Mouse (Mus musculus): ENCODE measurements around the gene Fam185a. TPM values are rescaled to one million over a fixed set of nuclear protein-coding genes. Genes with fewer than 3 reads are reported as not detected.

Fam185a gene
- polyA plus RNA-seq, 1 experiment from 2014 or later = 5.7 TPM

DNA sequence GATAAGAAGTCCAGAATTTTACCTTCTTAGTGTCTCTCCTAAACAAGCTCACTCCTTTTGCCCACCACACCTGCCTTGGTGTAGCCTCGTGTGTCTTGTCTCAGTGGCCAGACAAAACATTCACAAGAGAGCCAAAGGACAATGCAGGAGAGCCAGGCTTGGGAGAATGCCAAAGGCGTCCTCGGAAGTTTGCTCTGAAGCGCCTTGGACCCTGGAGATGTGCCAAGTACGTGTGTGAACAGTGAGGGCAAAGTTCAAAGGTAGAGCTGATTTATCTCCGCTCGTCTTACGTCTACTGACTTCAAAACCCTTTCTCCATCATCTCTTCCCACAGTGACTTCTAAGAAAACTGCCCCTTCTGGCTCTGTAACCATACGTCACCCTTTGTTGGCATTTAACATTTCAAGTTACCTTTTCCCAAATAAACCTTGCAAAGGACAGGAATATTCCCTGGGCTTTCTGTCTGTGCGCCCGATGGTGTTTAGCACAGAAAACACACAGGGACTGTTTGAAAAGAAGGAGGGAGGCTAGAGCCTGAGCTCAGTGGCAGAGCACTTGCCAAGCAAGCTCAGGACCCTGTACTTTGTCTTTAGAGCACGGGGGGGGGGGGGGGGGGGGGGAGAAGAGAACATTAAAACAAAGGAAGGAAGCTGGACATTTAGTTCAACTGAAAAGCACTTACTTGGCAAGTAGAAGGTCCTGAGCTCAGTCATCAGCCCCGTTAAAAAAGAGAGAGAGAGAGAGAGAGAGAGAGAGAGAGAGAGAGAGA is 33.0 kb upstream of the Fam185a start:
- no peak overlapping the region for H3K4me2 ChIP-seq (replicated peaks)
- H3K9ac ChIP-seq = no peak overlapping the region
- 65% methylated on average over 12 of the region's 13 CpGs for WGBS
- H3K9me3 ChIP-seq = no peaks in the 10 kb centered on the region
- H3K4me3 ChIP-seq = no peak overlapping the region
- no peak overlapping the region for H3K27ac ChIP-seq
- H3K4me1 ChIP-seq = no peaks in the 10 kb centered on the region
- H3K36me3 ChIP-seq = no peaks in the 10 kb centered on the region
- ATAC-seq (ENCODE audit: insufficient number of reproducible peaks, insufficient read depth, low FRiP score, low TSS enrichment) = no peak
- no peaks in the 10 kb centered on the region for H3K27me3 ChIP-seq

DNA sequence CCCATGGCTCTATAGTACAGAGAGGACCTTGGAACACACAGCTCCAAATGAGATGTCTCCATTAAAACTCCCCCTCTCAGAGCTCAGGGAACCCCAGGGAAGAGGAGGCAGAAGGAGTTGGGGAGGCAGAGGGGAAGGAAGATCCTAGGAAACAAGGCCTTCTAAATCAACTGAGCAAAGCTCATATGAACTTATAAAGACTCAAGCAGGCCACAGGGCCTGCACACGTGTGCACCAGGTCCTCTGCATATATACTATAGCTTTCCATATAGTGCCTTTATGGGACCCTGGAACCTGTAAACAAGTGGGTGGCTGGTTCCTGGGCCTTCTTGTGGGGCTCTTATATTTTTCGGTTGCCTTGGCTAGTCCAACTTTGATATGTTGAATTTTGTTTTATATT is 30.2 kb upstream of the Fam185a start:
- Histone ChIP-seq H3K9ac (no peak overlapping the region), H3K27me3 (no peaks in the 10 kb centered on the region), H3K4me2 (replicated peaks) (no peak overlapping the region), H3K4me3 (no peak overlapping the region), H3K36me3 (no peaks in the 10 kb centered on the region), H3K4me1 (no peaks in the 10 kb centered on the region), H3K9me3 (no peaks in the 10 kb centered on the region), H3K27ac (no peak overlapping the region)
- no peak for ATAC-seq (ENCODE audit: insufficient number of reproducible peaks, insufficient read depth, low FRiP score, low TSS enrichment)
- WGBS = 86% methylated on average over 2 of the region's 2 CpGs

DNA sequence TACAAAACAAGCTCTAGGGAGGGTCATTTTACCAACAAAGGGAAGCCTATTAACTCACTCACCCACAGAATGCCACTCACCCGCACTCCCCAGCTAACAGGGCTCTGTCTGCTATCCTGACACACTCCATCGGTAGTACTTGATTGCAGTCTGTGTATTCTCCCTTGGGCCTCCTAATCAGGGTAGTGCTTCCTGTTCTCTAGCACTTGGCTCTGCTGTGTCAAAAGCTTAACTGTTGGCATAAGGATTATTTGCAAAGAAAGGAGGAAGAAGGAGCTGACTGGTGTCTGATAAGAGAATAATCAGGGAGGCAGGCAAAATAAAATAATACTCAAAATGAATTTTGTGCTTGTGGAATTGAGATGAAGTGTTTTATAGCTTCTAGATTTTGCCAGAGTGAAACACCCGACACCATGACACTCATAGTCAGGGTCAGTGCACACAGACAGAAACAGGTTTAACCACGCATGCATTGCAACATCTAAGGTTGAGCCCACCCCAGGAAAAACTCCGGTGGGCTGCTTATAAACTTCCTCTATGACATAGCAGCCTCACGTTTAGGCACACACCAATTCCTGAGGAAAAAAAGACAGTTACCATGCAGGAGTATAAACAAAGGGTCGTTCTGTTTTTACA is 29.4 kb upstream of the Fam185a start:
- Histone ChIP-seq H3K27me3 (no peaks in the 10 kb centered on the region), H3K9ac (no peak overlapping the region), H3K36me3 (no peaks in the 10 kb centered on the region), H3K4me2 (replicated peaks) (no peak overlapping the region), H3K9me3 (no peaks in the 10 kb centered on the region), H3K27ac (no peak overlapping the region), H3K4me3 (no peak overlapping the region), H3K4me1 (no peaks in the 10 kb centered on the region)
- WGBS = 45% methylated on average over 7 of the region's 7 CpGs
- no peak for ATAC-seq (ENCODE audit: insufficient number of reproducible peaks, insufficient read depth, low FRiP score, low TSS enrichment)

DNA sequence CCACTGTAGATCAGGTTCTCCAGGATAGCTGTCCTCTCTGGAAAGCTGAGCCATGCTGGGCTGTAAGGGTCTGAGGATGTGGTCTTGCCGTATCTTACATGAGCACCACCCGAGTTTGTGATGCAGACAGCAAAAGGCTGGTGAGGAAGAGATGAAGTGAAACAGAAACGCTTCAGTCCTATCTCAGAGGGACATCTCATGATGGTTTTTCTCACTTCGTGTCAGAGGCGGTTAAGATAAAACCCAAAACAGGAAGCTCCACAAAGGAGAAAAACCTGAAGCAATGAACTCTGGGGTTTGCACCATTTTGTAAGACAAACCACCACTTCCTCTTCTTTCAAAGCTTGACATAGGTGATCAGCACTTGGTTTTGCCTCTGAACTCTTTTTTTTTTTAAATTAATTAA is 13.5 kb upstream of the Fam185a start:
- H3K4me3 ChIP-seq = no peak overlapping the region
- no peak overlapping the region for H3K27ac ChIP-seq
- H3K4me2 ChIP-seq (replicated peaks) = no peak overlapping the region
- no peaks in the 10 kb centered on the region for H3K4me1 ChIP-seq
- no peaks in the 10 kb centered on the region for H3K27me3 ChIP-seq
- ATAC-seq (ENCODE audit: insufficient number of reproducible peaks, insufficient read depth, low FRiP score, low TSS enrichment) = no peak
- 84% methylated on average over 5 of the region's 5 CpGs for WGBS
- no peak overlapping the region for H3K9ac ChIP-seq
- no peaks in the 10 kb centered on the region for H3K9me3 ChIP-seq
- H3K36me3 ChIP-seq = no peaks in the 10 kb centered on the region

DNA sequence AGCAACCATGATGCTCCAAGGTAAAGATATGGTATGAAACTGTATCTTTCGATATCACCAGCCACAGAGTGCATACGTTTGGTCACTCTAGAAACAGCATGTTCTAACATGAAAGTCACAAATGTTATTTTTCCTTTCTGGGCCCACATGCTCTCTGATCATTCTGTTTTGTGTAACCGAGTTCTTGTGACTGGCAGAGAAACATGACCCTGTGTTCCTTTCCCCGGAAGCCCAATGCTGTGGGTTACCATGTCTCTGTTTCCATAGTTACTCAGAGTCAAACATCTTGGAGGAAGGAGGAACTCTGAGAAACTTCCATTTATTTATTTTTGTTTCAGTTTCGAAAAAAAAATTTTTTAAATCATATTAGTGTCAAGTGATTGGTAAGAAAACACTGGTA is 12.7 kb upstream of the Fam185a start:
- no peaks in the 10 kb centered on the region for H3K9me3 ChIP-seq
- H3K4me2 ChIP-seq (replicated peaks) = no peak overlapping the region
- no peaks in the 10 kb centered on the region for H3K36me3 ChIP-seq
- no peaks in the 10 kb centered on the region for H3K4me1 ChIP-seq
- ATAC-seq (ENCODE audit: insufficient number of reproducible peaks, insufficient read depth, low FRiP score, low TSS enrichment) = no peak
- 61% methylated on average over 5 of the region's 5 CpGs for WGBS
- H3K4me3 ChIP-seq = no peak overlapping the region
- no peaks in the 10 kb centered on the region for H3K27me3 ChIP-seq
- no peak overlapping the region for H3K27ac ChIP-seq
- no peak overlapping the region for H3K9ac ChIP-seq

DNA sequence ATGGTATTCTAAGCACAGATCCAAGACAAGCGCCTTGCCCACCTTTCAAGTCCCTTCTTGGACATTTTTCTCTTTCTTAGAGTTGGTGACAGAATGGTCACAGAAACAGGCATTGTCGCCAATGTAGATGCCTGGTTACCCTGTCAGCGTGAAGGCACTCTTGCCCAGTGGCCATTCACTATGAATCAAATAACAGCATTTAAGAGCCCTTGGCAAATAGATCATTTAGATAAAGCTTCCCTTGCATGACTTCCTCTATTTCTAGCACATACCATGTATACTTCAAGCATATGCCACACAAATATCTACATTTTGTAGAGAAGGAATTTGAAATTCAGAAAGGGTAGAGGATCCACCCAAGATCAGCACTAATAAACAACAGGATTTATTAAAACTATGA is 11.4 kb upstream of the Fam185a start:
- 88% methylated on average over 3 of the region's 3 CpGs for WGBS
- no peaks in the 10 kb centered on the region for H3K9me3 ChIP-seq
- no peaks in the 10 kb centered on the region for H3K4me1 ChIP-seq
- no peak for ATAC-seq (ENCODE audit: insufficient number of reproducible peaks, insufficient read depth, low FRiP score, low TSS enrichment)
- H3K4me2 ChIP-seq (replicated peaks) = no peak overlapping the region
- H3K27me3 ChIP-seq = no peaks in the 10 kb centered on the region
- no peak overlapping the region for H3K27ac ChIP-seq
- no peak overlapping the region for H3K4me3 ChIP-seq
- H3K36me3 ChIP-seq = no peaks in the 10 kb centered on the region
- H3K9ac ChIP-seq = no peak overlapping the region

DNA sequence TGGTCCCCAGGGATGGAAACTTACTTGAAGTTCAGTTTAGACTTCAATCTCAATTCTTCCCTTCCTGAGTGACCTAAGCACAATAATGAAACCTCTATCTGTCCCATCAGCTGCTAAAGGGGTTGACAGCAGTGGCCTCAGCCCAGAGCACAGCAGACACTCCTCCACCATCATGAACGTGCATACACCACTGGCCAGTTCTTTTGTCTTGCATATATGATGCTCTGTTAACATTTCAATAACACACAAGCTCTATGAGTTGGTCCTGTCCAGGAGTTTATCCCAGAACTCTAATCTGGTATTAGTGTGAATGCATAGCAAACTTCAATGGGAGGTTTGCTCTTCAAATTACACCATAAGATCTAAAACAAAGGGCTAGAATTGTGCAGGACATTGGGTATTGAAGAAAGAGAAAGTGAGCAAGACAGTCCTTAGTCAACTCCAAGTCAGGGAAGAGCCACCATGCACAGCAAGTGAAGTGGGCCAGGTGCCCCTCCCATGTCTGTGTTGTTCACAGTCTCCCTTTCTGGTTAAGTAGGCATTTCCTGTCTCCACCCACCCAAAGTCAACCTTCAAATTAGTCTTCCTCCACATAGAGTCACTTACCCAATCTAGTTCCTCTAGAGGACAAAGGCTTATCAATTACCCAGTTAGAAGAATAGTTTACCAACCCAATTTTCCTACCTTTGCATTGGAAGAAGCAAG is 10.5 kb upstream of the Fam185a start:
- 73% methylated on average over 1 of the region's 1 CpGs for WGBS
- Histone ChIP-seq H3K27me3 (no peaks in the 10 kb centered on the region), H3K4me3 (no peak overlapping the region), H3K9me3 (no peaks in the 10 kb centered on the region), H3K27ac (no peak overlapping the region), H3K36me3 (no peaks in the 10 kb centered on the region), H3K9ac (no peak overlapping the region), H3K4me1 (no peaks in the 10 kb centered on the region), H3K4me2 (replicated peaks) (no peak overlapping the region)
- ATAC-seq (ENCODE audit: insufficient number of reproducible peaks, insufficient read depth, low FRiP score, low TSS enrichment) = no peak

DNA sequence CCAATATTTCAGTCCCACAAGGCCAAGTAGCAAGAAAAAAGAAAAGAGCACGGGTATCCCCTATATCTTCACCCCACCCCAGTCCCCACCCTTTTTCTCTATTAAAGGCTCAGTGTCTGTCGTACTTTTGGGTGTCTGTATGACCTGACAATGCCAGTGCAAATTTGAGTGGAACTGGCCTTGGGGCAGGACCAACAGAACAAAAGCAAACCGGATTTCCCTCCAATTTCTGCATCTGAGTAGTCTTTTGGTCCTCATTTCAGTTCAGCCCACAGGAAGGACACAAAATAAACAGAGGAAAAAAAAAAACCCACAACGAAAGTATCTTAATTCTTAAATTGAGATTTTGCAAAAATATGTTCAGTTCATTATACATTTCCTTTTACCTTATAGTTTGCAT is 6.1 kb upstream of the Fam185a start:
- no peaks in the 10 kb centered on the region for H3K9me3 ChIP-seq
- no peak for ATAC-seq (ENCODE audit: insufficient number of reproducible peaks, insufficient read depth, low FRiP score, low TSS enrichment)

DNA sequence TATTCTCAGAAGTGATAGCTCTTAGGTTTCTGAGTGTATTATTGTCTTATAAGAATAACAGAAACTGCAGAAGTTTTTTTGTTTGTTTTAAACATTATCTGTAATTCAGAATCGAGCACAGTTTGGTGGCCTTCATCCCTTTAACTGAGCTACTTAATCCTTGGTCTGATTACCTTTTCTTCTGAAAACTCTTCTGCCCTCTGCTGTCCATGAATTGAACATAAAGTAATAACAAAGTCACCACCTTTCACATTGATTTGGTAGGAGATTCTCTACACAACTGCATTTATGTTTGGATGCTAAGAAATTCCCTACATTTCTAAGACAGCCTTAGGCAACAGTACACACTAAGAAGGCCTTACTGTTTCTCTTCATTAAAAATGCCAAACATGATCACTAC is 4.1 kb upstream of the Fam185a start:
- no peak overlapping the region for H3K4me3 ChIP-seq
- no peak overlapping the region for H3K4me2 ChIP-seq (replicated peaks)
- no peak overlapping the region for H3K9ac ChIP-seq
- H3K9me3 ChIP-seq = no peaks in the 10 kb centered on the region
- H3K27me3 ChIP-seq = no peaks in the 10 kb centered on the region
- no peak for ATAC-seq (ENCODE audit: insufficient number of reproducible peaks, insufficient read depth, low FRiP score, low TSS enrichment)
- no peak overlapping the region for H3K27ac ChIP-seq
- 41% methylated on average over 1 of the region's 1 CpGs for WGBS
- H3K36me3 ChIP-seq = no peaks in the 10 kb centered on the region
- H3K4me1 ChIP-seq = peaks cover 2% of the 10 kb centered on the region; the same call in 1 of the 2 replicates

More for the DNA sequence above, 6.1 kb upstream of the Fam185a start:
- H3K9ac ChIP-seq = no peak overlapping the region
- no peaks in the 10 kb centered on the region for H3K4me1 ChIP-seq
- H3K36me3 ChIP-seq = no peaks in the 10 kb centered on the region
- no peak overlapping the region for H3K4me3 ChIP-seq
- no peak overlapping the region for H3K27ac ChIP-seq
- H3K4me2 ChIP-seq (replicated peaks) = no peak overlapping the region
- 59% methylated on average over 4 of the region's 4 CpGs for WGBS
- no peaks in the 10 kb centered on the region for H3K27me3 ChIP-seq

DNA sequence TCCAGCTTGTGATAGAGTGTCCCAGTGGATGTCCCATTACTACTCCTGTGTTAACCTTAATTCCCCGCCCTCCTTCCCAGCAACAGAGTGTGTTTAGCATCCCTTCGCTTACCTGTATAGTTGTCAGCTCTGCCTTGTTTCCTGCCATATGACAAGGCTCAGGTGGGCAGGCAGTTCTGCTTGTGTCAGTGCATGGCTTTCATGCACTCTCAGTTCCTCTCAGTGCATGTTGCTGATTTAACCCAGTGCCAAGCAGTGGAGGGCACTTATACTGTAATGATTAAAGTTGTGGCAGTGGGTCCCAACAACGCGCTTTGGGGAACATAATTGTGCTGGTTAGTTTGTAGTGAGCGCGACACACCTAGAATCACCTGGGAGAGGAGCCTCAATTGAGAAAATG is 1.9 kb downstream of the Fam185a start:
- Histone ChIP-seq H3K4me3 (no peak overlapping the region), H3K27me3 (no peaks in the 10 kb centered on the region), H3K4me2 (replicated peaks) (0 out of 2 replicates have a peak overlapping the region, but pooled peaks have one; percentile 98), H3K9me3 (no peaks in the 10 kb centered on the region), H3K27ac (no peak overlapping the region), H3K9ac (no peak overlapping the region), H3K36me3 (no peaks in the 10 kb centered on the region), H3K4me1 (peaks cover 11% of the 10 kb centered on the region; the same call in 1 of the 2 replicates)
- ATAC-seq (ENCODE audit: insufficient number of reproducible peaks, insufficient read depth, low FRiP score, low TSS enrichment) = no peak
- WGBS = 93% methylated on average over 6 of the region's 6 CpGs

DNA sequence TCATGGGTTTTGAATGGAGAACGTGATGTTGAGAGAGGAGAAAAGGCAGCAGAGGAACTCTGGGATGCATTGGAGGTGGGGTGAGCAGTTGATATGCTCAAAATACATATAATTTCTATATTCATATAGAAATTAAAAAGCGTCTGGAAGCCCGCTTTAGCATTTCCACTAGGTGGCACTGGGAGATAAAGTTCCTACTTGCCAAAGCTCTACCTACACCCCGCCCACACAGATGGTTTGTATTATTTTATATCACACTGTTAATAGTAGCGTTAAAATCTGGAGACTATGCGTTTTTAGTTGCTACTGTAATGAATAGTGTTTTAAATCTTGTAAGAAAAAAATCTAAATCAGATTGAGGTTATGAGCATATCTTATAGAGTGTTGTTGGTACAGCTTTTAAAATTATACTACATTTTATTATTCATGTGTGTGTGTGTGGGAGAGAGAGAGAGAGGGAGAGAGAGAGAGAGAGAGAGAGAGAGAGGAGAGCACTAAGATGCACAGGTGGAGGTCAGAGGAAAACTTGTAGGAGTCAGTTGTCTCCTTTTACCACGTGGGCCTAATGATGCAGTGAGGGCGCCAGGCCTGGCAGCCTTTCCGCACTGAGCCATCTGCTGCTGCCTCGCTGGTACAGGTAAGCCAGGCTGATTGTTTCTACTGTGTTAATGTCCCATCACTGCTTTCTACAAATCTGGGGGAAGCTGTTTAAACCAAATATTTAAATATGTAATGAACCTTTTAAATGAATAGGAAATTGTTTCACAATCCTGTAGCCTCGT is 9.6 kb downstream of the Fam185a start:
- Histone ChIP-seq H3K27me3 (no peaks in the 10 kb centered on the region), H3K4me1 (peaks cover 7% of the 10 kb centered on the region; the same call in 1 of the 2 replicates), H3K36me3 (no peaks in the 10 kb centered on the region), H3K9ac (no peak overlapping the region), H3K4me3 (no peak overlapping the region), H3K4me2 (replicated peaks) (no peak overlapping the region), H3K9me3 (no peaks in the 10 kb centered on the region), H3K27ac (no peak overlapping the region)
- 0 out of 2 replicates have a peak, but pooled peaks have one; percentile 47 for ATAC-seq (ENCODE audit: insufficient number of reproducible peaks, insufficient read depth, low FRiP score, low TSS enrichment)
- 63% methylated on average over 11 of the region's 11 CpGs for WGBS
